Mouse (Mus musculus) cerebellum, postnatal 10 days (tissue): Measurements from ENCODE around the gene Gm43951.
"Not testable (repeated sequence)": the region's sequence is repeated elsewhere in the genome, so short reads cannot be mapped to it uniquely, and the experiment has no call there.

Source experiments
- DNase-seq, 2 experiments: peaks; one replicate each; pipeline ENCODE4 v3.0.0; 2021; ENCODE audit warnings: mixed read lengths in 2 of 2

Gm43951 gene

GRCm38 (mm10) chr11:72196506-72196905 is 10.1 kb downstream of the Gm43951 start:
- DNase-seq = no peak

- DNase-seq = no peak
These were observed 12.4 kb downstream of the Gm43951 start for GRCm38 (mm10) chr11:72194259-72194658.

- DNase-seq = no peak
These were observed 15.8 kb downstream of the Gm43951 start for GRCm38 (mm10) chr11:72190857-72191256.

GRCm38 (mm10) chr11:72184252-72184651 is 22.4 kb downstream of the Gm43951 start:
- no peak for DNase-seq

- DNase-seq = no peak
These were observed 25.5 kb downstream of the Gm43951 start for GRCm38 (mm10) chr11:72181136-72181535.

GRCm38 (mm10) chr11:72180556-72180955 is 26.1 kb downstream of the Gm43951 start:
- DNase-seq = no peak

GRCm38 (mm10) chr11:72176553-72176952 is 30.1 kb downstream of the Gm43951 start:
- DNase-seq = no peak

GRCm38 (mm10) chr11:72175966-72176365 is 30.7 kb downstream of the Gm43951 start:
- no peak for DNase-seq

GRCm38 (mm10) chr11:72174721-72175120 is 31.9 kb downstream of the Gm43951 start:
- no peak for DNase-seq

GRCm38 (mm10) chr11:72173506-72173905 is 33.1 kb downstream of the Gm43951 start:
- no peak for DNase-seq

- DNase-seq = not testable (repeated sequence)
These were observed 34.7 kb downstream of the Gm43951 start for GRCm38 (mm10) chr11:72171906-72172305.

GRCm38 (mm10) chr11:72169871-72170270 is 36.8 kb downstream of the Gm43951 start:
- DNase-seq = no peak

GRCm38 (mm10) chr11:72163198-72163597 is 43.4 kb downstream of the Gm43951 start:
- no peak for DNase-seq

GRCm38 (mm10) chr11:72156624-72157023 is 50.0 kb downstream of the Gm43951 start:
- DNase-seq = no peak

- no peak for DNase-seq
These were observed 50.6 kb downstream of the Gm43951 start for GRCm38 (mm10) chr11:72155981-72156428.

- DNase-seq = peak; percentile 62 to 69
These were observed 51.3 kb downstream of the Gm43951 start for GRCm38 (mm10) chr11:72155186-72155980.
